Mouse (Mus musculus): ENCODE data around the gene Ttll5.

Ttll5 gene

DNA sequence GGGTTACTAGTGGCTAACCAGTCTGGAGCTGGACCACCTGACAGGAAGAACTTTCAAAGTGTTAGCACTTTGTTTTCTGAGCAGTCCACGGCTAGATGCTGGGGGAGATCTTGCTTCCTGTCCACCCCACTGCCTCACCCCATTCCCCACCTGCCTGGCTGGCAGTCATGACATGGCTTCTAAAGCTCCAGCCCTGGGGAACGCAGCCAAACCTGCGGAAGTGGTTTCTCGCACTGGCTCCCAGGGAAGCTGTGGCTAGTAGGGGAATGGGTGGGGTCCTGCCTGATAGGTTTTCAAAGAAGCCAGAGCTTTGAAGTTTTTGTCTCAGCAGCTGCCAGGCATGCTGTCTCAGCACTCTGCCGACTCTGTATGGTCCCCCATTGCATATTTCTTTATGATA is 145.1 kb downstream of the Ttll5 start:
- no peak for DNase-seq (ENCODE audit: low read depth)

DNA sequence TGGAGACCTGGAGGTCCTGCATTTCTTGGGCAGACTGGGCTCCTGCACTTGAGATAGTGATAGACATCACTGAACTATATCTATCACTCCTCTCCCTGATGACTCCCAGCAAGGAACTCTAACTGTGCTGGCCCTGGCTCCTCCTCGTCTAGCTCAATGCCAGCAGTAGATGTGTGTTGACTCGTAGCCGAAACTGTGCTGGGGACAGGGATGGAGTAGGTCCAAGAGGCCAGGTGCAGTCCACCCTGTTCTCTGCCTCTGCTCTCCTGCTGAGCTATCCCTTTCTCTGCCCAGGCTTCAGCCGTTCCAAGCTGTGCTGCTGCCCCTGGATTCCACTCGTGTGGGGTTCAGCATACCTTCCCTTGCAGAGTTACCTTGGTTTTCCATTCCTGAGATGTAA is 145.7 kb downstream of the Ttll5 start:
- DNase-seq (ENCODE audit: low read depth) = peak; percentile 50

DNA sequence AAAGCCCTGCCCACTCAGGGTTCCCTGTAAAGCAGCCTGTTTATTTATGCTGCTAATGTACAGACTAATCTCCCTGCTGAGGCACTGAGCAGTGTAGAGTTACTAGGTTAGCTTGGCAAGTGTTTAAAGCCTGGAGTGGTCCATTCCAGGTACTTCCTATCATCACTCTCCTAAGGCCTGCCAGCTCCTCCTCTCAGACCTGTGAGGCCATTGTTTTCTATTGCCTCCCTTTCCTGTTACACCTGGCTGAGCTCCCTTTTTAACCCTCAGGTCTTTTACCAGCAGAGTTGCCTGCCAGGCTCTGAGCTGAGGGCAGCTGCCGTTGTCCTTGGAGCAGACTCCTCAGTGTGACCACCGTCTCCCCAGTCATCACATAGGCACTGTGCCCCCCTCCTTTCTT is 146.3 kb downstream of the Ttll5 start:
- no peak for DNase-seq (ENCODE audit: low read depth)

DNA sequence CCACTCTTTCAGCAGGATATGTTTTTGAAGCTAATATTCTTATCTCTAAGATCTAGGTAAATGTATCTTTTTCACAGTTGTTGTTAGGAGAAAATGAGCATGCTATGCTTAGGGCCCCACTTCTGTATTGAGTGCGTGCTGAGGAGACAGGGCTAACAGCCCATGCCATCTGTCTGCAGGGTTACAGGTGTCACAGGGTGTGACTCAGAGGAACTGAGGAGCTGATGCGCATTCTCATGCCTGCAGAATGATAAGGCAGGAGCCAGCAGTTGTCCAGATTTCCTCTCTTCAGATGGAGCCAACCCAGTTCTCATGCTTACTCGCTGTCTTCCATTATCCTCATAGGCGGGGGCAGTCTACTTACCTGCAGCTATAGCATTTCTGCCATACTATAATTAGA is 147.2 kb downstream of the Ttll5 start:
- no peak for DNase-seq (ENCODE audit: low read depth)

DNA sequence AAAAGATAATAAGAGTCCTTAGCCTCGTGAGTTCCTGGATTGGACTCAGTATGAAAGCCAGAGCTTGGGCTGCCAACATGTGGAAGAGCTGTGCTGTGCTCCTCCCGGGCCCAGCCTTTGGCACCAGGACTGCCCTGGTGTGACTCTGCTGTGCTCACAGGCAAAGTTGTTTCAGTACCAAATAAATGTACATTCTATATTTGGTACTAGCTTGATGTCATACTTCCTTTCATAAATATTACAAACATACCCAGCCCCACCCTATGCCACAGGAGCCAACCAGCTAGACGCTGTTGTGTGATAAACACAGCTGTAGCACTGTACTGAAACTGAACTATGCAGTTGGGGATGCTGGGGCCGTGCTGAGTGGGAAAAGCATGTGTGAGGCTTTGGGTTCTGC is 149.1 kb downstream of the Ttll5 start:
- DNase-seq (ENCODE audit: low read depth) = peak; percentile 75

DNA sequence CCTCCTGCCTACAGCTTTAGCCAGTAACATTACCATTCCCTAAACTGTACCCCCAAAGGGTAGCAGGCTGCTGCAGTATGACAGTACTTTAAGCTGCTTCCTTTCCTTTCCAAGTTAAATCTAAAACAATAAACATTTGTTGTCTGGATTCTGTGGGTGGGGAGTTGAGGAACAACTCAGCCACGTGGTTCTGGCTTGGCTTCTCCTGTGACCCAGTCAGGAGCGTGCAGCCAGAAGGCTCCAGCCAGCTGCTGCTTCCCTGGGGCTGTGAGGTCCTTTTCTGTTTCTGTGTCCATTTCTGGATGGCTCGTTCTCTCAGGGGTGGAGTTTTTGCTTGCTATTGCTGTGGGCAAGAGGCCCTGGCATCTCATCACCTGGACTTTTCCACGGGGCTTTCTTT is 149.6 kb downstream of the Ttll5 start:
- DNase-seq (ENCODE audit: low read depth) = peak; percentile 72

DNA sequence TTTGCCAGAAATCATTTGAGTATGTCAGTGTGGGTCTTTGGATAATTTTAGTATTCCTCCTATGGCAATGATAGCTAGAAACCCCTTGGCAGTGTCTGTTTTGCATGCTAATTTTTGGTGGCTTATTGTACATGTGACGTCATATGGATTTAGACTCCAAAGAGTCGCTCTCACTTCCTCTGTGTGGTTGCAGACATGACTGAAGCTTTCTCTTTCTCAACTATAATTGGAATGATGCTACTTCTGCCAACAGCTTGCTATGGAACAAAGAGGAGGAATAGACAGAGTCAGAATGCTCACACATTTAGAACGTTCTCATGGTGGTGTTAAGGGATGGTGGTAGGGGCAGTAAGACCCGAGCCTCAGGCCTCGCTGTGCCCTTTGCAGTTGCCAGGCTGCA is 155.5 kb downstream of the Ttll5 start:
- no peak for DNase-seq (ENCODE audit: low read depth)

DNA sequence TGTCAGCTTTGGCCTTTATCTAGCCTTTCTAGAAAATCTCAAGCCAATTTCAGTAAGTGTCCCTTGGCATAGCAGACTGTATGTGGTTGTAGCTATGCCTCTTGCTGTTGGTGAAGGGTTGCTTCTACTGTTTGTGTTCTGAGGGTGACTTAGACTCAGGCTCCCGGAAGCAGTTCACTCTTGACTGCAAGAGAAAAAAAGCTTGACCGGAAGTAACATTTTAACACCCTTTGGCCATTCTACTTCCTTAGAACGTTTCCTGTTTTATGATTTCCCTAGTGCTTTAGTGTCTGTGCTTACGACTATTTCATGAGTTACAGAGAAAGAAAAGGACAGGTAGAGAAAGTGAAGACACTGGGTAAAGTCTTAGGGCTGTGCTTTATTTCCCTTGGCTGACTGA is 161.1 kb downstream of the Ttll5 start:
- DNase-seq (ENCODE audit: low read depth) = no peak

DNA sequence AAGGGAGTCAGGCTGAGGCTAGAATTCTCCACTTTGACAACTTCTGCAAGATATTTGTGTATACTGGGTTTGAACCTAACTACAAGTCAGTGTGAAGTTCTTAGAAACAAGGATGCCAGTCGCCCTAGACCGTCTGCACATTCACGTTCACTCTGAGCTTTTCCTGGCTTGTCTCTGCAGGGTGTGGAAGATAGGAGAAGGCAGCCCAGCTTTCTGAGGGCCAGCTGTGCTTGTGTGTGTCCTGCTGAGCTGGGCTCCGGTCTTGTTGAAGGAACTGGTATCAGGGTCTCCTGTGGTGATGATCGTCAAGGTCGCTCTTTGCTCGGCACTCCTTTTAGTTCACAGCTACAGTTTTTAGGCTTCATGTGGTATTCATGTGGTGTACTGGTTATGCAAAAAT is 161.6 kb downstream of the Ttll5 start:
- no peak for DNase-seq (ENCODE audit: low read depth)

DNA sequence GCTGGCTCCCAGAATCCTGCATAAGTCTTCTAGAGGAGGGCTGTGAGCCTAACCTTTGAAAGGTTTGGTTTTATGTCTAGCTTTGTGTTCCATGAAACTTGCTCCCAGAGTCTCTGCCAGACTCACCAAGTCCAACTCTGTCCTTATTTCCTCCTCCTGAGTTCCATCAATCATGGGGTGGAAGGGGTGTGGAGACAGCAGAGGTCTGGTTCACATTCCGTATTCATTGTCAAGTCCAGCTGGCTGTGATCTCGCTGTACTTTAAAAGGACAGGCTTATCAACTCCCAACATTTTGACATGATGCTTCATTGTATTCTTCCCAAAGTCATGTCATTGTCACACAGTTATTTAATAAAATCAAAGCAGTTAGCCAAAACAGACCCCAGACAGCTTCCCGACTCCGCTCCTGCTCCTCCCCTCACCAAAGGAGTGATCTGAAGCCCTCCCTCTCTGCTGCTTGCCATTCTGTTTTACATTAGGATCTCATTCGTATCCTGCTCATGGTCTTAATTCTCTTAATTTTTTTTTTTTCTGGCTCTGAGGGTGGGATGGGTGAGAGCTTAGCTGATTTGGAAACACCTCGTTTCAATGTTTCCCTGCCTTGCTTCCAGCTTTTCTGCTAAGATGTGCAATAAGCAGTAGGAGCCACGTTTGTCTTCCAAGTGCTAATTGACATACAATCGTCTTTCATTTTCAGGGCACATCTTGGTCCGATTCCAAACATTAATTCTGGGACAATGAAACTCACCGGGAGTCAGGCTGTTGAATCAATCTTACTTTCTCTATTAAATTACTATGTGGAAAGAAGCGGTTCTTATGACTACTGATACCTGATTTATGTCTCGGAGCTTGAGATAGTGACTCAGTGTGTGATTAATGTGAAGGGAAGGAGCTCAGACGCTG is 162.3 kb downstream of the Ttll5 start:
- peak; percentile 61 for DNase-seq (ENCODE audit: low read depth)

DNA sequence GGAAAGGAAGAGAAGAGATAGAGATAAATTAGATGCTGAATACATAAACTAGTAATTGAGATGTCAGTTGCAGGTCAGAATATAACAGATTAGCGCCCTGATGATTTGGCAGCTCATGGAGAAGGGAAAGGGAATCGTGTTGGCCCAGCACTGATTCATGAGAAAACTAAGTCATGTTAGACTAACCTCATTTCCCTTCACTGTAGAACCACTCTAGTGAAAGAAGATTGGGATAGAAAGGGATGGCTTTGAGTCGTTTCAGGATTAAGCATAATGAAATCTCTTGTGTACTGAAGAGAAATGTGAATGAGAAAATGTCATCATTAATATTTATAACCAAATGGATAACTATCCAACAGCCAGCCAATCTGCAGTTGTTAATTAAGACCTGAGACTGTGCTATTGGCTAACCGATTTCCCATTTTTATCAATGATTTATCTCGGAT is 163.0 kb downstream of the Ttll5 start:
- no peak for DNase-seq (ENCODE audit: low read depth)

DNA sequence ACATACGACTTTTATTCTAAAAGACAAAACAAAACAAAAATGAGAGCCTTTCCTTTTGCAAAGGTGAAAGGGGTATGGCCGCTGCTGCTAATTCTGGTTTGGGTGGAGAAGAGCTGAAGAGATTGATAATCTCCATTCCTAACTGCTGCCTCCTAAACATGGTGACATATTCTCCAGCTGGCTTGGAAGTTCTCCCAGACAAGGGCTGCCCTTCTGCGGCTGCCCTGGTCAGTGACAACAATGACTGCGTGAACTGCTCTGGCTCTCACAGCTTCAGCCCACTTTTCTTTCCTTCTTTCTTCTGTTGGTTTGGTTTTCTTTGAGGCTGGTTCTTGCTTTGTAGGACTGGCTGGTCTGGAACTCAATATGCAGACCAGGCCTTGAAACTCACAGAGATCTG is 163.7 kb downstream of the Ttll5 start:
- no peak for DNase-seq (ENCODE audit: low read depth)

DNA sequence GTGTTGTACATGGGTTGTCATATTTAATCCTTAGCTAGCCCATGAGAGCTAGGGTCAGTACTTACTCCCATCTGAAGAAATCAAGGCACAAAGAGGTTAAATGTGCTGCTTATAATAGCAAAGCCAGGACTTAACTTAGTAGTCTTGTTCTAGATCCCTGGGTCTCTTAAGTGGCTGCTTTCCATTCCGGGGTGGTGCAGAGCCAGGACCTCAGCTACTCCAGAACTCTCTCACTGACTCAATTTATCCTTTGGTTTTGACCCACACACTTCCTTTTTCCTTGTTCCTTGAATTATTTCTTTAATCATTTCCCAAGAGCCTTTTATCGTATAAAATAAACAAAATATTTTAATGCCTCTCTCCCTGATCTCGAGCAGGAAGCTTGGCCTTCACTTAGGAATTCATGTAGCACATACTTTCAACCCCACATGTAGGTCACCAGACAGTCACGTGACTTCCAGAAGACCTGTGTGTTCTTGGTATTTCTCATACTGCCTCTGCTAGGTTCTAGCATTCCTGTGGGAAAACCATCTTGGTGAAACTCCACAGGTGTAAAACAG is 164.4 kb downstream of the Ttll5 start:
- no peak for DNase-seq (ENCODE audit: low read depth)

DNA sequence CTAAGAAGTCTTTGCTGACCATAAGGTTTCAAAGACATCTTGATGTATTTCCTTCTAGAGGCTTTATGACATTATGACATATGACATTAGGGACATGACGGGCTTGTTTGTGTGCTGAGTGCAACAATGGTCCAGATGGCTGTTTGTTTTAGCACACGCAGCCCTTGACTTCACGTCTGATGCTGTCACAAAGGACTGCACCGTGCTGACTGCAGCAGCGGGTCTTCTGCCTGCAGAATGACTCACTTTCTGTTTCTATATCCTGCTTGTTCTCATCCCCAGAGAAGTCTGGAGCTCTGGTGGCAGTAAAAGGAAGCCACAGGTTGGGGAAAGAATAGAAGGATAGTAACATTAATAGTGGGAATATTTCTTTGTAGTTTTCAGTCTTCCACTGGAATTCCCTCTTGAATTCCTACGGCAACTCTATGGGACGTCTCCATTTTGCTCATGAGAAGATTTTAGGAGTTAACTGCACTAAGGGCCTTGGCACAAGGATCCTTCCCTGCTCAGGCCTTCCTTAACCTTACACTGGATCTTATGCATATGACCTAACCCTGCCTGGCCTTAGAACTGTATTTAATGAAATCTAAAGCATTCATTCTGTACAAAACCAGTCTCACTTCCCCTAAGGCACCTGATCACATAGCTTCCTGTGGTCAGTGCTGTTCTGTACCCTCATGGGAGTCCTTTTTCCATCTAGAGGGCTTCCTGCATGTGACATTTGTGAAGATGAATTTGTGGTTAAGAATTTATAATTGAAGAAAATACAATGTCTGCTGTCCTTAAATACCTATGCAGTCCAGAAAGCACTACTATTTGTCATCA is 167.8 kb downstream of the Ttll5 start:
- DNase-seq (ENCODE audit: low read depth) = no peak

DNA sequence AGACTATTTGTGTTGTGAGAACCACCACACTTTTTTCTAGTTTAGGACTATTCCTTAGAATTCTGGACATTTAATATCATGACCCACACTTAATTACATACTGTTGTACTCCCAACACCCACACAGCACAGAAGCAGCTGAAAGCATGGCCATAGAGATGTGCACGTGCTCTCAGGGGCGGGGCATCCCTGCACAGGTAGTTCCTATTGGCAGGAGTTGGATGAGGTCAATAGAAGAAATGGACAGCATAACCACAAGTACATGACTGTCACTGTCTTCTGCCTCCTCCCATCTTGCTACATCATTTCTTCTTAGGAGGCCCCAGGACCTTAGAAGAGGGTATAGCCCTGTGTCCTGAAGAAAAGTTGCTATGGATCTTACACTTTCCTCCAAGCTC is 168.4 kb downstream of the Ttll5 start:
- no peak for DNase-seq (ENCODE audit: low read depth)

DNA sequence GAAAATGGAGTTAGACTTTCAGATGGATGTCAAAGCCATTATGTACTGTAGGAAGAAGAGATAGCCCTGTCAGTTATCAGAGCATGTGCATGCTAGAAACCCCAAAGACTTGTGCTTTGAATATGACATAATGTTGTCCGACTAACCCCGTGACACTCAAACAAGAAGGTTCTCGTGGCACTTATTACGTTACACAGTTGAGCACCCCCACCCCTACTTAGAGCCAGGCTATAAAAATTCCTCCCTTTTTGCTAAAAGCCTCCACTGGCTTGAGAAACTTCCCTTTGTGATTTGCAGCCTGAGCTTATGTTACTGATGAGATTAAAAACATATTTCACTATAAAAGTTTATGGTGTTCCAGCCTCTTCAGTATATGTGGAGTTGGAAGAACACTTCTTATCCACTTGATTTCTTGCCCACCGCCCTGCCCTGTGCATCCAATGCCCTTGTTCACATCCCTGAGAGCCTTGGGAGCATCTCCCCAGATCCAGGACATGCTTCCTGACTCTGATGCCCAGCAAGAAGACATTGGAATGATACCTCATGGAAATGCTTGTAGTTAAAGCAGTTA is 169.4 kb downstream of the Ttll5 start:
- DNase-seq (ENCODE audit: low read depth) = no peak

DNA sequence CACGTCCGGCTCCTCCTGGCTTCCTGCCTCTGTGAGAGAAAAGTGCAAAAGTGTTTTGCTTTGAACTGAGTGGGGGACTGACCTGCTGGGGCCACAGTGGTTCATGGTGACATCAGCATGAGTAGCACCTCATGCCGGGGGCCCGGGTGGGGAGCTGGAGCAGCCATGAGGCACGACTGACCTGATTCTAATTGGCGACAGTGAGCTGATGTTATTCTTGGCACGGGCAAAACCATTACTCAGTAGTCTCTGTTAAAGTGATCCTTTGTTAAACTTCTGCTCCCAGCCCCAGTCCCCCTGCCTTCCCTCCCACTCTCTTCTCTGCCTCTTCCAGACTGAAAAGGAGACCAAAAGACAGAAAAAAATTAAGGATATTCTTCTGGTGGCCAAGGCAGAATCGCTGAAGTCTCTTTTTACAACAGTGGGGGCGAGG is 176.2 kb downstream of the Ttll5 start:
- DNase-seq (ENCODE audit: low read depth) = peak; percentile 84

DNA sequence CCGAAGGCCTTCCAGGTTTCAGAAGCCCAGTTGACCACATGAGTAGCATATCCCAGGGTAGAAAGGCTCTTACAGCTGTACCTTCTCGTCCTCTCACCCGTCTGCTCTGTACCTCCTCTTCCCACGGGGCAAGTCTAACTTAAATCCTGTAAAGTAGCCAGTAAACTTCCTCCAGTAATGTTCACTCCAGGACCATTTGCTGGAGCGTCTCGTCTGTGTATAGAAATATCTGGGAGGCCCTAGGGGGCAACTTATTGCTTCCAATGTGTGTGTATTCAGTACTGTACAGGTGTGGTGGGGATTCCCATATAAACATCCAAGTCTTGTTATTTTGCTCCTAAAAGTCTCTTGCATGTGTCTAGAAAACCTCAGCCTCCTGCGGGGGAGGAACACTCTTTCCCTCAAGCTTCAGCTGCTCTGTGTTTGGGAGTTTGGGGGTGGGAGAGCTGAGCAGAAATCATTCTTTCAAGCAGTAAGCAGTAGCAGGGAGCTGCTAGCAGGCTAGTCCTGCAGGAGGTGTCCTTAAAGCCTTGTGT is 176.7 kb downstream of the Ttll5 start:
- peak; percentile 59 for DNase-seq (ENCODE audit: low read depth)

DNA sequence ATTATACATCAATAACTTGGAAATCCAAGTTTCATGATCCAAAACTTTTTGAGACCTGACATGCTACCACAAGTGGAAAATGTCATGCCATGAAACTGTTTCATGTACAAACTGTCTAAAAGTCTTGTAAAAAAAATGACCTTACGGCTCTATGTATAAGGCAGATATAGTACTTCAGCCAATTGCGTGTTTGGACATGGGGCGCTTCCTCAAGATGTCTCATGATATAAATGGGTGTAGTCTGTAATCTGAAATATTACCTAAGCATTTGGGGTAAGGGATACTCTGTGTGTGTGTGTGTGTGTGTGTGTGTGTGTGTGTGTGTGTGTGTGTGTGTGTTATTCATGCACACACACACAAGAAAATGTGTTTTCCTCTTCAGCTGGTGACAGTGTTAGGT is 180.2 kb downstream of the Ttll5 start:
- no peak for DNase-seq (ENCODE audit: low read depth)

DNA sequence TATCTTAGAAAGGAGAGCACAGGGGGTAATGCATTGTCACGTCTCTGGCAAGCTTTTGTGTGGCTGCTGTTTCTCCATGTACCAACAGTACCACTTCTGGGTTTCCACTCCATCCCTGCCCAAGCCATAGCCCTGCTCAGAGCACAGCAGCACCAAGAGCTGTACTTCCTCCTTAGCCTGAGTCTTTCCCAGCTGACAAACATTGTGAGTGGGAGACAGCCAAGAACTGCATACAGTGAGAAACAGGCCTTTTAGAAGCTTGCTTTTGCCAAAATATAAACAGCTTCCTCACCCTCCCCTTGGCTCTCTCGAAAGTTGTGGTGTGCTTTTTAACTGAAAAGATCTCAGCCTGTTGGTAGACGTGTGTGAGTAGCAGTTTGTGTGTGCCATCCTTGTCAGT is 182.9 kb downstream of the Ttll5 start:
- peak; percentile 61 for DNase-seq (ENCODE audit: low read depth)

DNA sequence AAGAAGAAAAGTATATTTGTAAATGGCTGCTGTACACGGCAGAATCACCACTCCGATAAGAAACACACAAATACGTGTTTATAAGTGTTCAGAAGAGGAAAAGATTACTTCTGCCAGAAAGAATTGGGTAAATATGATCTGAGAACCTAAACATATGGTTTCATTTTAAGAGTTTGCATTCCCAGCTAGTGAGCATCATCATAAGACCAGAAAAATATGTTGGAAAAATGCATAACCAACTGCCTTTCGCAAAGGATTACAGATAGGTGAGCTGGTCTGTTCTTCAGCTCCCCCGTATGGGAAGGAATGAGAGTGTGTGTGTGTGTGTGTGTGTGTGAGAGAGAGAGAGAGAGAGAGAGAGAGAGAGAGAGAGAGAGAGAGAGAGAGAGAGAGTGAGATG is 186.2 kb downstream of the Ttll5 start:
- DNase-seq (ENCODE audit: low read depth) = peak; percentile 77

DNA sequence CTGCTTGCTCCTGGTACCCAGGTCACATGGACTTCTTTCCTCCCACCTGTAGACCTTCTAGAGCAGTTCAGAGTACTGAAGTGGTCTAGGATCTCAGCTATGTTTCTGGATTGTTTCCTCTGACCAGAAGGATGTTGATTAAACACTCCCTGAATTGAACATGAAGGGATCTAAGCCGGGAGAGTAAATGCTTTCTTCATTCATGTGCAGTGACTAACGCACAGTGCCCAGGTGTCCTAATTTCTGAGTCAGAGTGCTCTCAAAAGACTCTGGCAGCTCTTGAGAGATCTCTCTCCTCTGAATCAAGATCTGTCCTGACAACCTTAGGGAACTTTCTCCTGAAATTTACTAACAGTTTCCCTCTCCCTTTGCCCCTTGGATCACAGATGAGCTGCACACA is 187.7 kb downstream of the Ttll5 start:
- peak; percentile 56 for DNase-seq (ENCODE audit: low read depth)
